In the genomic region with DNA sequence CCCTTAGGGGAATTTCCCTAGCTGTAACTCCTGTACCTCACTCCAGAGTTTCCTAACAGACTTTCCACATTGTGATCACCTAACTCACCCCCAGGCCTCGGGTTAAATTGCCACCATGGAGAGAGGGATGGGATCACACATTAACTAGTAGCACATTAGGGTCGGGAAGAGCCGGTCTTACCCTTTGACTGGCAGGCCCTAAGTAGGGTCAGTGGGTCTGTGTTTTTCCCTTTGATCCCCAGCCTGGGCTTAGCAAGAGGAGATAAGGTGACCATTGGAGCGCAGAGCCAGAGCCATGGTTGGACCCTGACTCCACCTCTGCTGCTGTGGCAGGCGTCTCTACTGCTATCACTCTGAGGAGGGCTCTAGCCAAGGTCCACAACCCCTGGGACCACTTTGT, we compare ENCODE assay signal across 26 mouse cellular contexts. TPM values are rescaled to one million over a fixed set of nuclear protein-coding genes. Genes with fewer than 3 reads are reported as not detected.
DNase-seq lines count a peak whose midpoint lies in the region; ATAC-seq and TF ChIP-seq lines count a peak whose summit lies in the region.
"Had no signal": no experiment of that assay in that cellular context is flagged by ENCODE, and none has a peak within 500 bp of the region (broad histone marks: within the 10 kb centered on the region; RNA-seq: fewer than 3 reads in every experiment).

No protein-coding gene starts in this region.

- H3K9ac ChIP-seq in kidney, postnatal 0 days (ENCODE audit: low read depth, low read length): 0 out of 2 replicates have a peak overlapping the region, but pooled peaks have one; percentile 42
- H3K9ac ChIP-seq in limb, embryonic 12.5 days (replicated peaks): no peak overlapping the region
- H3K9ac ChIP-seq in liver, embryonic 16.5 days (ENCODE audit: low read depth, low read length): no peak overlapping the region
- H3K9ac ChIP-seq: embryonic facial prominence, embryonic 12.5 days; neural tube, embryonic 12.5 days had no signal

- peak overlapping the region; percentile 80 for H3K27ac ChIP-seq in heart, embryonic 10.5 days
- H3K27ac ChIP-seq in kidney, postnatal 0 days: peak overlapping the region; percentile 90
- no peak overlapping the region for H3K27ac ChIP-seq in limb, embryonic 12.5 days
- H3K27ac ChIP-seq in liver, embryonic 16.5 days (ENCODE audit: low read length): no peak overlapping the region
- H3K27ac ChIP-seq: embryonic facial prominence, embryonic 12.5 days; heart, embryonic 13.5 days; hindbrain, postnatal 0 days; neural tube, embryonic 12.5 days had no signal

- DNase-seq in heart, embryonic 10.5 days (ENCODE audit: low spot score): no peak
- DNase-seq in heart, postnatal 14 days: no peak
- no peak for DNase-seq in kidney, postnatal 0 days (ENCODE audit: low spot score)
- DNase-seq in left cerebral cortex, postnatal 10 days (ENCODE audit: extremely low spot score in 1 of 2, low spot score in 2 of 2): no peak
- DNase-seq in cerebellum, postnatal 36 days: no peak
- DNase-seq in left cerebral cortex, adult 18-20 months (ENCODE audit: low spot score in 2 of 2): no peak
- DNase-seq: adrenal gland, postnatal 10 days; cerebellum, adult 11-12 months; cerebellum, postnatal 25 days; right cerebral cortex, postnatal 25 days; thymus, postnatal 25 days had no signal

- no peaks in the 10 kb centered on the region for H3K36me3 ChIP-seq in heart, embryonic 10.5 days
- no peaks in the 10 kb centered on the region for H3K36me3 ChIP-seq in kidney, postnatal 0 days (ENCODE audit: insufficient read depth, low read length)
- no peaks in the 10 kb centered on the region for H3K36me3 ChIP-seq in limb, embryonic 12.5 days
- H3K36me3 ChIP-seq in liver, embryonic 16.5 days (ENCODE audit: control insufficient read depth, insufficient read depth): no peaks in the 10 kb centered on the region
- H3K36me3 ChIP-seq: embryonic facial prominence, embryonic 12.5 days; neural tube, embryonic 12.5 days had no signal

- H3K4me1 ChIP-seq in heart, embryonic 10.5 days: peaks cover 92% of the 10 kb centered on the region
- peaks cover 44% of the 10 kb centered on the region for H3K4me1 ChIP-seq in kidney, postnatal 0 days (replicated peaks; ENCODE audit: insufficient read depth, low read length)
- peaks cover 78% of the 10 kb centered on the region for H3K4me1 ChIP-seq in limb, embryonic 12.5 days (replicated peaks)
- H3K4me1 ChIP-seq in liver, embryonic 16.5 days (ENCODE audit: control insufficient read depth, low read depth, low read length): no peaks in the 10 kb centered on the region; the same call in 1 of the 2 replicates

- no peaks in the 10 kb centered on the region for H3K9me3 ChIP-seq in heart, embryonic 10.5 days
- no peaks in the 10 kb centered on the region for H3K9me3 ChIP-seq in kidney, postnatal 0 days (replicated peaks; ENCODE audit: low read length)
- no peaks in the 10 kb centered on the region for H3K9me3 ChIP-seq in limb, embryonic 12.5 days
- no peaks in the 10 kb centered on the region for H3K9me3 ChIP-seq in liver, embryonic 16.5 days (replicated peaks; ENCODE audit: control insufficient read depth, low read length)
- H3K9me3 ChIP-seq: embryonic facial prominence, embryonic 12.5 days; heart, embryonic 13.5 days; neural tube, embryonic 12.5 days had no signal

- H3K4me2 ChIP-seq in kidney, postnatal 0 days (ENCODE audit: low read length): peak overlapping the region; percentile 94
- H3K4me2 ChIP-seq in limb, embryonic 12.5 days: peak overlapping the region; percentile 18; the same call in 1 of the 2 replicates
- H3K4me2 ChIP-seq in liver, embryonic 16.5 days (ENCODE audit: low read depth, low read length): no peak overlapping the region
- H3K4me2 ChIP-seq: embryonic facial prominence, embryonic 12.5 days; heart, embryonic 13.5 days; neural tube, embryonic 12.5 days had no signal

- TF ChIP-seq CTCF in kidney, postnatal 0 days (IDR thresholded peaks at IDR 0.05; ENCODE audit: low read depth): no peak

- peak; percentile 53 for ATAC-seq in kidney, postnatal 0 days (replicated peaks; ENCODE audit: low FRiP score, low read depth)
- ATAC-seq in limb, embryonic 12.5 days (ENCODE audit: insufficient number of reproducible peaks, insufficient read depth, low FRiP score, low TSS enrichment, low read depth): no peak
- ATAC-seq in liver, embryonic 16.5 days (ENCODE audit: low read depth): 0 out of 2 replicates have a peak, but pooled peaks have one; percentile 9
- ATAC-seq: forebrain, embryonic 16.5 days; hindbrain, postnatal 0 days had no signal

- 0 out of 2 replicates have a peak overlapping the region, but pooled peaks have one; percentile 18 for H3K4me3 ChIP-seq in heart, embryonic 10.5 days
- H3K4me3 ChIP-seq in kidney, postnatal 0 days (replicated peaks; ENCODE audit: low read depth, low read length): 0 out of 2 replicates have a peak overlapping the region, but pooled peaks have one; percentile 5
- no peak overlapping the region for H3K4me3 ChIP-seq in limb, embryonic 12.5 days (replicated peaks)
- no peak overlapping the region for H3K4me3 ChIP-seq in liver, embryonic 16.5 days (ENCODE audit: low read depth, low read length)
- H3K4me3 ChIP-seq: embryonic facial prominence, embryonic 12.5 days; heart, embryonic 13.5 days; neural tube, embryonic 12.5 days had no signal

- 7% methylated on average over 5 of the region's 5 CpGs for WGBS in heart, embryonic 10.5 days
- 27% methylated on average over 5 of the region's 5 CpGs for WGBS in kidney, postnatal 0 days
- WGBS in limb, embryonic 12.5 days: 11% methylated on average over 5 of the region's 5 CpGs
- 31% methylated on average over 5 of the region's 5 CpGs for WGBS in liver, embryonic 16.5 days (ENCODE audit: insufficient replicate concordance)

- intact Hi-C loops in heart, postnatal 14 days (cut with DNase I): no loop called here
- intact Hi-C loops in left cerebral cortex, postnatal 10 days (cut with DNase I): no loop called here

- peaks cover 45% of the 10 kb centered on the region; the same call in 1 of the 2 replicates for H3K27me3 ChIP-seq in heart, embryonic 10.5 days (ENCODE audit: insufficient read depth, poor library complexity, severe bottlenecking)
- no peaks in the 10 kb centered on the region for H3K27me3 ChIP-seq in kidney, postnatal 0 days (ENCODE audit: insufficient read depth, low read length)
- peaks cover 57% of the 10 kb centered on the region for H3K27me3 ChIP-seq in limb, embryonic 12.5 days
- peaks cover 50% of the 10 kb centered on the region for H3K27me3 ChIP-seq in liver, embryonic 16.5 days (ENCODE audit: control insufficient read depth, insufficient read depth, low read depth, low read length)

RNA-seq across cellular contexts. Expression of gene Pth1r, which starts 1.2 kb away (rescaled TPM):
- polyA plus RNA-seq in heart, embryonic 10.5 days (2016; fragmentation: Nextera tagmentation; extraction: Ambion mirVana): 41.3 and 49.7 TPM in 2 replicates
- 1 to 10 TPM; 9.1 TPM for total RNA-seq in heart, postnatal 14 days (2021)
- 179 and 192 TPM in 2 replicates for polyA plus RNA-seq in kidney, postnatal 0 days (2015; fragmentation: Nextera tagmentation; extraction: Ambion mirVana)
- 76.6 and 81.8 TPM in 2 replicates for polyA plus RNA-seq in limb, embryonic 12.5 days (2016; fragmentation: Nextera tagmentation; extraction: Ambion mirVana)
- 2.3 and 2.5 TPM in 2 replicates for polyA plus RNA-seq in liver, embryonic 16.5 days (2015; fragmentation: Nextera tagmentation; extraction: Ambion mirVana)
- total RNA-seq in left cerebral cortex, postnatal 10 days (2021): 1 to 10 TPM; 9.1 to 9.3 TPM
- total RNA-seq in left cerebral cortex, adult 18-20 months (2021): 1 to 10 TPM; 5.3 to 6.9 TPM
- total RNA-seq: hematopoietic stem cell, adult 5-6 weeks; megakaryocyte-erythroid progenitor cell, adult 5-6 weeks had no signal

RNA-seq across cellular contexts. Expression of gene Myl3, which starts 4.1 kb away (rescaled TPM):
- polyA plus RNA-seq in heart, embryonic 10.5 days (2016; fragmentation: Nextera tagmentation; extraction: Ambion mirVana): 1,835 and 3,713 TPM in 2 replicates
- over 10,000 TPM; 11,266 to 12,112 TPM for total RNA-seq in heart, postnatal 14 days (2021)
- polyA plus RNA-seq in kidney, postnatal 0 days (2015; fragmentation: Nextera tagmentation; extraction: Ambion mirVana): 1.1 and 1.5 TPM in 2 replicates
- polyA plus RNA-seq in limb, embryonic 12.5 days (2016; fragmentation: Nextera tagmentation; extraction: Ambion mirVana): 1.6 and 2.6 TPM in 2 replicates
- 1.1 and 1.9 TPM in 2 replicates for polyA plus RNA-seq in liver, embryonic 16.5 days (2015; fragmentation: Nextera tagmentation; extraction: Ambion mirVana)
- under 1 TPM; 0.39 to 0.56 TPM for total RNA-seq in left cerebral cortex, postnatal 10 days (2021)
- total RNA-seq in left cerebral cortex, adult 18-20 months (2021): not detected
- total RNA-seq: granulocyte monocyte progenitor cell, adult 5-6 weeks; hematopoietic stem cell, adult 5-6 weeks; hindbrain, postnatal 0 days; megakaryocyte-erythroid progenitor cell, adult 5-6 weeks had no signal

RNA-seq across cellular contexts. Expression of gene Prss42, which starts 52.2 kb away (rescaled TPM):
- polyA plus RNA-seq in heart, embryonic 10.5 days (2016; fragmentation: Nextera tagmentation; extraction: Ambion mirVana): not detected in 2 replicates
- total RNA-seq in heart, postnatal 14 days (2021): not detected
- polyA plus RNA-seq in kidney, postnatal 0 days (2015; fragmentation: Nextera tagmentation; extraction: Ambion mirVana): not detected in 2 replicates
- not detected in 2 replicates for polyA plus RNA-seq in limb, embryonic 12.5 days (2016; fragmentation: Nextera tagmentation; extraction: Ambion mirVana)
- polyA plus RNA-seq in liver, embryonic 16.5 days (2015; fragmentation: Nextera tagmentation; extraction: Ambion mirVana): not detected in 2 replicates
- total RNA-seq in left cerebral cortex, postnatal 10 days (2021): not detected
- total RNA-seq in left cerebral cortex, adult 18-20 months (2021): not detected
- total RNA-seq: adrenal gland, postnatal 10 days; gastrocnemius, adult 18-20 months; granulocyte monocyte progenitor cell, adult 5-6 weeks; hematopoietic stem cell, adult 5-6 weeks; hindbrain, postnatal 0 days; layer of hippocampus, postnatal 25 days; left cerebral cortex, postnatal 36 days; megakaryocyte-erythroid progenitor cell, adult 5-6 weeks had no signal
- polyA plus RNA-seq: brain, embryonic 14.5 days; embryonic facial prominence, embryonic 12.5 days; forebrain, embryonic 16.5 days; heart, embryonic 13.5 days; hindbrain, postnatal 0 days; lung, embryonic 16.5 days; neural tube, embryonic 12.5 days had no signal

Comparison
In these comparisons a context has a peak if more than half of its experiments do, and no peak if none do; other contexts are left out.
1. H3K27ac ChIP-seq: peak in heart, embryonic 10.5 days (single experiment) and kidney, postnatal 0 days (single experiment); none in limb, embryonic 12.5 days (single experiment) and liver, embryonic 16.5 days (single experiment).
2. H3K4me3 ChIP-seq: peak in heart, embryonic 10.5 days (single experiment) and kidney, postnatal 0 days (single experiment); none in limb, embryonic 12.5 days (single experiment) and liver, embryonic 16.5 days (single experiment).
3. RNA of gene Pth1r, which starts 1.2 kb away (polyA plus RNA-seq): 179 to 192 TPM in kidney, postnatal 0 days, 76.6 to 81.8 TPM in limb, embryonic 12.5 days and 41.3 to 49.7 TPM in heart, embryonic 10.5 days; 2.3 to 2.5 TPM in liver, embryonic 16.5 days; every median in the first group is over 10 times any median in the second.
4. RNA of gene Myl3, which starts 4.1 kb away (polyA plus RNA-seq): 1,835 to 3,713 TPM in heart, embryonic 10.5 days; 1.6 to 2.6 TPM in limb, embryonic 12.5 days, 1.1 to 1.9 TPM in liver, embryonic 16.5 days and 1.1 to 1.5 TPM in kidney, postnatal 0 days; every median in the first group is over 100 times any median in the second.